Mouse (Mus musculus): ENCODE data around the gene Cyth3. TPM values are rescaled to one million over a fixed set of nuclear protein-coding genes. Genes with fewer than 3 reads are reported as not detected.

Cyth3 gene
- polyA plus RNA-seq, 1 experiment, result 23.9 TPM

GRCm38 (mm10) chr5:143645976-143646375, 23.7 kb downstream of the Cyth3 start:
- no peaks in the 10 kb centered on the region for H3K36me3 ChIP-seq (ENCODE audit: control insufficient read depth, insufficient read depth)
- no peak overlapping the region for H3ac ChIP-seq (ENCODE audit: control insufficient read depth, insufficient read length, low read depth)
- H3K4me3 ChIP-seq (ENCODE audit: insufficient read depth, poor library complexity, severe bottlenecking), result no peak overlapping the region
- no peaks in the 10 kb centered on the region for H3K27me3 ChIP-seq (ENCODE audit: control insufficient read depth, insufficient read depth, insufficient read length)
- H3K79me3 ChIP-seq (ENCODE audit: low read depth), result peaks cover 49% of the 10 kb centered on the region
- TF ChIP-seq FOSL1 (IDR thresholded peaks at IDR 0.05; ENCODE audit: insufficient read depth, low read length, poor library complexity, severe bottlenecking) (no peak), MAX (IDR thresholded peaks at IDR 0.05) (no peak), MYOD1 (IDR thresholded peaks at IDR 0.05; ENCODE audit: control insufficient read depth, insufficient read length, low read depth) (no peak), MYOG (IDR thresholded peaks at IDR 0.05; ENCODE audit: control insufficient read depth, extremely low read depth, insufficient read length) (no peak), USF1 (IDR thresholded peaks at IDR 0.05; ENCODE audit: low read depth) (no peak), CTCF (IDR thresholded peaks at IDR 0.05; ENCODE audit: control insufficient read depth, insufficient read depth, insufficient read length) (no peak), CEBPB (IDR thresholded peaks at IDR 0.05; ENCODE audit: low read depth) (no peak)
- H3K79me2 ChIP-seq (ENCODE audit: control insufficient read depth, insufficient read depth), result peaks cover 96% of the 10 kb centered on the region

GRCm38 (mm10) chr5:143647412-143647811, 25.2 kb downstream of the Cyth3 start:
- Histone ChIP-seq H3K79me3 (ENCODE audit: low read depth) (peaks cover 42% of the 10 kb centered on the region), H3K79me2 (ENCODE audit: control insufficient read depth, insufficient read depth) (peaks cover 96% of the 10 kb centered on the region), H3K27me3 (ENCODE audit: control insufficient read depth, insufficient read depth, insufficient read length) (no peaks in the 10 kb centered on the region), H3K4me3 (ENCODE audit: insufficient read depth, poor library complexity, severe bottlenecking) (no peak overlapping the region), H3K36me3 (ENCODE audit: control insufficient read depth, insufficient read depth) (no peaks in the 10 kb centered on the region), H3ac (ENCODE audit: control insufficient read depth, insufficient read length, low read depth) (no peak overlapping the region)
- no peak for TF ChIP-seq MYOD1 (IDR thresholded peaks at IDR 0.05; ENCODE audit: control insufficient read depth, insufficient read length, low read depth)

GRCm38 (mm10) chr5:143648058-143648457, 25.8 kb downstream of the Cyth3 start:
- Histone ChIP-seq H3ac (ENCODE audit: control insufficient read depth, insufficient read length, low read depth) (no peak overlapping the region), H3K36me3 (ENCODE audit: control insufficient read depth, insufficient read depth) (no peaks in the 10 kb centered on the region), H3K79me2 (ENCODE audit: control insufficient read depth, insufficient read depth) (peaks cover 96% of the 10 kb centered on the region), H3K79me3 (ENCODE audit: low read depth) (peaks cover 46% of the 10 kb centered on the region), H3K4me3 (ENCODE audit: insufficient read depth, poor library complexity, severe bottlenecking) (no peak overlapping the region), H3K27me3 (ENCODE audit: control insufficient read depth, insufficient read depth, insufficient read length) (no peaks in the 10 kb centered on the region)
- TF ChIP-seq FOSL1 (IDR thresholded peaks at IDR 0.05; ENCODE audit: insufficient read depth, low read length, poor library complexity, severe bottlenecking) (no peak), MAX (IDR thresholded peaks at IDR 0.05) (no peak), MYOD1 (IDR thresholded peaks at IDR 0.05; ENCODE audit: control insufficient read depth, insufficient read length, low read depth) (no peak), CTCF (IDR thresholded peaks at IDR 0.05; ENCODE audit: control insufficient read depth, insufficient read depth, insufficient read length) (no peak), MYOG (IDR thresholded peaks at IDR 0.05; ENCODE audit: control insufficient read depth, extremely low read depth, insufficient read length) (no peak), USF1 (IDR thresholded peaks at IDR 0.05; ENCODE audit: low read depth) (no peak), CEBPB (IDR thresholded peaks at IDR 0.05; ENCODE audit: low read depth) (no peak)

GRCm38 (mm10) chr5:143649168-143649567, 26.9 kb downstream of the Cyth3 start:
- TF ChIP-seq MAX (IDR thresholded peaks at IDR 0.05) (no peak), CTCF (IDR thresholded peaks at IDR 0.05; ENCODE audit: control insufficient read depth, insufficient read depth, insufficient read length) (no peak), MYOD1 (IDR thresholded peaks at IDR 0.05; ENCODE audit: control insufficient read depth, insufficient read length, low read depth) (no peak), FOSL1 (IDR thresholded peaks at IDR 0.05; ENCODE audit: insufficient read depth, low read length, poor library complexity, severe bottlenecking) (no peak), CEBPB (IDR thresholded peaks at IDR 0.05; ENCODE audit: low read depth) (no peak), MYOG (IDR thresholded peaks at IDR 0.05; ENCODE audit: control insufficient read depth, extremely low read depth, insufficient read length) (no peak), USF1 (IDR thresholded peaks at IDR 0.05; ENCODE audit: low read depth) (no peak)
- Histone ChIP-seq H3K4me3 (ENCODE audit: insufficient read depth, poor library complexity, severe bottlenecking) (no peak overlapping the region), H3K79me2 (ENCODE audit: control insufficient read depth, insufficient read depth) (peaks cover 94% of the 10 kb centered on the region), H3K79me3 (ENCODE audit: low read depth) (peaks cover 35% of the 10 kb centered on the region), H3ac (ENCODE audit: control insufficient read depth, insufficient read length, low read depth) (no peak overlapping the region), H3K36me3 (ENCODE audit: control insufficient read depth, insufficient read depth) (no peaks in the 10 kb centered on the region), H3K27me3 (ENCODE audit: control insufficient read depth, insufficient read depth, insufficient read length) (no peaks in the 10 kb centered on the region)

- no peaks in the 10 kb centered on the region for H3K27me3 ChIP-seq (ENCODE audit: control insufficient read depth, insufficient read depth, insufficient read length)
- peaks cover 31% of the 10 kb centered on the region for H3K79me3 ChIP-seq (ENCODE audit: low read depth)
- no peak overlapping the region for H3ac ChIP-seq (ENCODE audit: control insufficient read depth, insufficient read length, low read depth)
- TF ChIP-seq USF1 (IDR thresholded peaks at IDR 0.05; ENCODE audit: low read depth), result no peak
- TF ChIP-seq CEBPB (IDR thresholded peaks at IDR 0.05; ENCODE audit: low read depth), result no peak
- no peak for TF ChIP-seq CTCF (IDR thresholded peaks at IDR 0.05; ENCODE audit: control insufficient read depth, insufficient read depth, insufficient read length)
- no peak for TF ChIP-seq MYOD1 (IDR thresholded peaks at IDR 0.05; ENCODE audit: control insufficient read depth, insufficient read length, low read depth)
- TF ChIP-seq MAX (IDR thresholded peaks at IDR 0.05), result no peak
- TF ChIP-seq FOSL1 (IDR thresholded peaks at IDR 0.05; ENCODE audit: insufficient read depth, low read length, poor library complexity, severe bottlenecking), result no peak
- TF ChIP-seq MYOG (IDR thresholded peaks at IDR 0.05; ENCODE audit: control insufficient read depth, extremely low read depth, insufficient read length), result no peak
- H3K79me2 ChIP-seq (ENCODE audit: control insufficient read depth, insufficient read depth), result peaks cover 94% of the 10 kb centered on the region
- no peaks in the 10 kb centered on the region for H3K36me3 ChIP-seq (ENCODE audit: control insufficient read depth, insufficient read depth)
- no peak overlapping the region for H3K4me3 ChIP-seq (ENCODE audit: insufficient read depth, poor library complexity, severe bottlenecking)
Measured at GRCm38 (mm10) chr5:143651855-143652631, 29.8 kb downstream of the Cyth3 start.

- H3K79me3 ChIP-seq (ENCODE audit: low read depth), result peaks cover 33% of the 10 kb centered on the region
- H3K36me3 ChIP-seq (ENCODE audit: control insufficient read depth, insufficient read depth), result no peaks in the 10 kb centered on the region
- TF ChIP-seq USF1 (IDR thresholded peaks at IDR 0.05; ENCODE audit: low read depth) (no peak), FOSL1 (IDR thresholded peaks at IDR 0.05; ENCODE audit: insufficient read depth, low read length, poor library complexity, severe bottlenecking) (no peak), CTCF (IDR thresholded peaks at IDR 0.05; ENCODE audit: control insufficient read depth, insufficient read depth, insufficient read length) (no peak), CEBPB (IDR thresholded peaks at IDR 0.05; ENCODE audit: low read depth) (no peak), MYOG (IDR thresholded peaks at IDR 0.05; ENCODE audit: control insufficient read depth, extremely low read depth, insufficient read length) (no peak)
- peaks cover 95% of the 10 kb centered on the region for H3K79me2 ChIP-seq (ENCODE audit: control insufficient read depth, insufficient read depth)
- H3K4me3 ChIP-seq (ENCODE audit: insufficient read depth, poor library complexity, severe bottlenecking), result no peak overlapping the region
- no peak overlapping the region for H3ac ChIP-seq (ENCODE audit: control insufficient read depth, insufficient read length, low read depth)
- H3K27me3 ChIP-seq (ENCODE audit: control insufficient read depth, insufficient read depth, insufficient read length), result no peaks in the 10 kb centered on the region
Measured at GRCm38 (mm10) chr5:143653497-143653896, 31.2 kb downstream of the Cyth3 start.
